Mouse (Mus musculus): ENCODE data around the gene Prox2. TPM values are rescaled to one million over a fixed set of nuclear protein-coding genes. Genes with fewer than 3 reads are reported as not detected.

The Prox2 gene
- total RNA-seq (2021) (1 to 10 TPM; 1.2 to 1.5 TPM), polyA plus RNA-seq (2012; rRNA removed) (1.1 and 1.7 TPM in 2 replicates)
- long read RNA-seq, partial matches to known transcripts: 0 of 1 reads
- long read RNA-seq, other reads (novel, unspliced or antisense): 1 of 1 reads

GRCm38 (mm10) chr12:85110698-85111592, at the start of gene Prox2, which contains the start of gene Dlst:
Gene Prox2, minus strand, starts transcription at chr12:85110759.
Gene Dlst, plus strand, starts transcription at chr12:85110833.
- H3K79me2 ChIP-seq (replicated peaks; ENCODE audit: control insufficient read depth, insufficient read depth, low read length): peaks cover 5% of the 10 kb centered on the region
- no peaks in the 10 kb centered on the region for H3K27me3 ChIP-seq (ENCODE audit: control insufficient read depth, insufficient read depth, low read length)
- WGBS: under 1% methylated on average over 83 of the region's 83 CpGs
- peak within 1 kb of the TSS; percentile 97 for H3K27ac ChIP-seq
- intact Hi-C loops (cut with DNase I): no loop called here
- H3K9ac ChIP-seq (ENCODE audit: low read depth, low read length): peak within 1 kb of the TSS; percentile 96
- peaks cover 30% of the 10 kb centered on the region for H3K36me3 ChIP-seq (ENCODE audit: control insufficient read depth, insufficient read depth, low read length)
- peak; percentile 92 to 94 for DNase-seq
- peaks cover 17% of the 10 kb centered on the region for H3K4me1 ChIP-seq (ENCODE audit: control insufficient read depth, insufficient read depth, low read length)
- H3K4me3 ChIP-seq: peak within 1 kb of the TSS; percentile 89
- TF ChIP-seq CTCF (IDR thresholded peaks at IDR 0.05): 0 out of 2 replicates have a peak, but pooled peaks have one; percentile 2
- peak; percentile 87 for TF ChIP-seq POLR2A (IDR thresholded peaks at IDR 0.05; ENCODE audit: insufficient read depth, low read depth, low read length)
- no peak for TF ChIP-seq EP300 (IDR thresholded peaks at IDR 0.05; ENCODE audit: insufficient read depth, low read depth, low read length)

GRCm38 (mm10) chr12:85159592-85159991, 49.0 kb upstream of the Prox2 start:
- Histone ChIP-seq H3K79me2 (replicated peaks; ENCODE audit: control insufficient read depth, insufficient read depth, low read length) (no peaks in the 10 kb centered on the region), H3K4me1 (ENCODE audit: control insufficient read depth, insufficient read depth, low read length) (peaks cover 5% of the 10 kb centered on the region; the same call in 1 of the 2 replicates), H3K36me3 (ENCODE audit: control insufficient read depth, insufficient read depth, low read length) (no peaks in the 10 kb centered on the region), H3K27me3 (ENCODE audit: control insufficient read depth, insufficient read depth, low read length) (no peaks in the 10 kb centered on the region), H3K9ac (ENCODE audit: low read depth, low read length) (no peak overlapping the region), H3K4me3 (no peak overlapping the region), H3K27ac (peak overlapping the region; percentile 45)
- DNase-seq: peak; percentile 72 to 79
- TF ChIP-seq EP300 (IDR thresholded peaks at IDR 0.05; ENCODE audit: insufficient read depth, low read depth, low read length): peak; percentile 57; the same call in 1 of the 2 replicates
- no peak for TF ChIP-seq CTCF (IDR thresholded peaks at IDR 0.05)
- no peak for TF ChIP-seq POLR2A (IDR thresholded peaks at IDR 0.05; ENCODE audit: insufficient read depth, low read depth, low read length)
- intact Hi-C loops (cut with DNase I): loop anchor here (5.0 to 10.0 kb wide), 2 partner anchors 33 to 325 kb away; no protein-coding TSS in a partner anchor
- 30% methylated on average over 5 of the region's 5 CpGs for WGBS

- Histone ChIP-seq H3K9ac (ENCODE audit: low read depth, low read length) (no peak overlapping the region), H3K36me3 (ENCODE audit: control insufficient read depth, insufficient read depth, low read length) (no peaks in the 10 kb centered on the region), H3K27ac (peak overlapping the region; percentile 45), H3K4me1 (ENCODE audit: control insufficient read depth, insufficient read depth, low read length) (peaks cover 5% of the 10 kb centered on the region; the same call in 1 of the 2 replicates), H3K4me3 (no peak overlapping the region), H3K27me3 (ENCODE audit: control insufficient read depth, insufficient read depth, low read length) (no peaks in the 10 kb centered on the region), H3K79me2 (replicated peaks; ENCODE audit: control insufficient read depth, insufficient read depth, low read length) (no peaks in the 10 kb centered on the region)
- intact Hi-C loops (cut with DNase I): loop anchor here (5.0 to 10.0 kb wide), 2 partner anchors 34 to 326 kb away; no protein-coding TSS in a partner anchor
- 83% methylated on average over 8 of the region's 8 CpGs for WGBS
- DNase-seq: no peak
- TF ChIP-seq POLR2A (IDR thresholded peaks at IDR 0.05; ENCODE audit: insufficient read depth, low read depth, low read length) (no peak), EP300 (IDR thresholded peaks at IDR 0.05; ENCODE audit: insufficient read depth, low read depth, low read length) (no peak), CTCF (IDR thresholded peaks at IDR 0.05) (no peak)
Measured at GRCm38 (mm10) chr12:85158801-85159200, 48.2 kb upstream of the Prox2 start.

GRCm38 (mm10) chr12:85157797-85158460, 47.4 kb upstream of the Prox2 start:
- H3K36me3 ChIP-seq (ENCODE audit: control insufficient read depth, insufficient read depth, low read length): no peaks in the 10 kb centered on the region
- no peak overlapping the region for H3K9ac ChIP-seq (ENCODE audit: low read depth, low read length)
- no peaks in the 10 kb centered on the region for H3K27me3 ChIP-seq (ENCODE audit: control insufficient read depth, insufficient read depth, low read length)
- H3K27ac ChIP-seq: peak overlapping the region; percentile 45; the same call in 1 of the 2 replicates
- no peak for TF ChIP-seq POLR2A (IDR thresholded peaks at IDR 0.05; ENCODE audit: insufficient read depth, low read depth, low read length)
- TF ChIP-seq EP300 (IDR thresholded peaks at IDR 0.05; ENCODE audit: insufficient read depth, low read depth, low read length): no peak
- TF ChIP-seq CTCF (IDR thresholded peaks at IDR 0.05): no peak
- intact Hi-C loops (cut with DNase I): loop anchor here (5.0 to 10.0 kb wide), 2 partner anchors 34 to 327 kb away; no protein-coding TSS in a partner anchor
- no peak overlapping the region for H3K4me3 ChIP-seq
- peaks cover 5% of the 10 kb centered on the region; the same call in 1 of the 2 replicates for H3K4me1 ChIP-seq (ENCODE audit: control insufficient read depth, insufficient read depth, low read length)
- WGBS: 76% methylated on average over 14 of the region's 14 CpGs
- peak in 1 of 2 experiments; percentile 51 for DNase-seq
- H3K79me2 ChIP-seq (replicated peaks; ENCODE audit: control insufficient read depth, insufficient read depth, low read length): no peaks in the 10 kb centered on the region

- Histone ChIP-seq H3K27ac (no peak overlapping the region), H3K27me3 (ENCODE audit: control insufficient read depth, insufficient read depth, low read length) (no peaks in the 10 kb centered on the region), H3K79me2 (replicated peaks; ENCODE audit: control insufficient read depth, insufficient read depth, low read length) (no peaks in the 10 kb centered on the region), H3K9ac (ENCODE audit: low read depth, low read length) (no peak overlapping the region), H3K36me3 (ENCODE audit: control insufficient read depth, insufficient read depth, low read length) (no peaks in the 10 kb centered on the region), H3K4me3 (no peak overlapping the region), H3K4me1 (ENCODE audit: control insufficient read depth, insufficient read depth, low read length) (peaks cover 5% of the 10 kb centered on the region; the same call in 1 of the 2 replicates)
- intact Hi-C loops (cut with DNase I): loop anchor here (5.0 to 10.0 kb wide), 2 partner anchors 36 to 328 kb away; no protein-coding TSS in a partner anchor
- 43% methylated on average over 6 of the region's 6 CpGs for WGBS
- TF ChIP-seq EP300 (IDR thresholded peaks at IDR 0.05; ENCODE audit: insufficient read depth, low read depth, low read length) (no peak), CTCF (IDR thresholded peaks at IDR 0.05) (no peak), POLR2A (IDR thresholded peaks at IDR 0.05; ENCODE audit: insufficient read depth, low read depth, low read length) (no peak)
- DNase-seq: no peak
Measured at GRCm38 (mm10) chr12:85156324-85156723, 45.8 kb upstream of the Prox2 start.
